Mouse (Mus musculus) liver, embryonic 13.5 days (tissue): ENCODE data around the gene Hist1h4m. TPM values are rescaled to one million over a fixed set of nuclear protein-coding genes. Genes with fewer than 3 reads are reported as not detected.
"Not testable (repeated sequence)": the region's sequence is repeated elsewhere in the genome, so short reads cannot be mapped to it uniquely, and the experiment has no call there.

ENCODE experiments used
- ATAC-seq: fragments of 200-750 bp; cut with Nextera tagmentation; 2 replicates; pipeline ENCODE4 v1.8.0; 2017; ENCODE audit warnings: low read depth, mild to moderate bottlenecking, moderate number of reproducible peaks, moderate library complexity
- DNase-seq: peaks from one replicate; pipeline ENCODE4 v3.0.0; 2022
- H3K27ac ChIP-seq: fragments of 300-500 bp; sonication (generic); 2 replicates; pipeline ENCODE4 v1.5.1; 2015; ENCODE audit warnings: moderate library complexity, mild to moderate bottlenecking, inconsistent platforms
- H3K27me3 ChIP-seq: fragments of 300-500 bp; sonication (generic); 2 replicates; pipeline ENCODE4 v1.6.1; 2015; ENCODE audit warnings: mild to moderate bottlenecking, inconsistent platforms
- H3K36me3 ChIP-seq: fragments of 300-500 bp; sonication (generic); 2 replicates; pipeline ENCODE4 v1.6.1; 2015; ENCODE audit warnings: mild to moderate bottlenecking, inconsistent platforms
- H3K4me1 ChIP-seq: fragments of 300-500 bp; sonication (generic); replicated peaks from 2 replicates; pipeline ENCODE4 v1.6.1; 2015; ENCODE audit warnings: inconsistent platforms
- H3K4me2 ChIP-seq: fragments of 300-500 bp; sonication (generic); 2 replicates; pipeline ENCODE4 v1.6.1; 2015; ENCODE audit warnings: inconsistent platforms, mild to moderate bottlenecking, moderate library complexity
- H3K4me3 ChIP-seq: fragments of 300-500 bp; sonication (generic); replicated peaks from 2 replicates; pipeline ENCODE4 v1.5.1; 2015; ENCODE audit warnings: mild to moderate bottlenecking, inconsistent platforms
- H3K9ac ChIP-seq: fragments of 300-500 bp; sonication (generic); 2 replicates; pipeline ENCODE4 v1.6.1; 2015; ENCODE audit warnings: mild to moderate bottlenecking, inconsistent platforms
- H3K9me3 ChIP-seq: fragments of 300-500 bp; sonication (generic); replicated peaks from 2 replicates; pipeline ENCODE4 v1.6.1; 2016; ENCODE audit warnings: inconsistent platforms
- WGBS: fragments of 180-500 bp; shearing (Covaris S2); methylation state at CpG from one replicate; pipeline ENCODE4 v1.1.7; 2015; ENCODE audit not compliant: insufficient replicate concordance; 5-methylcytosine and 5-hydroxymethylcytosine counted together
- polyA plus RNA-seq: library from polyadenylated mRNA; unstranded; fragments of >200 nt; fragmentation: Nextera tagmentation; extraction: Ambion mirVana; gene quantifications from 2 replicates; pipeline ENCODE4 v1.2.1, GENCODE M21; 2015

The Hist1h4m gene
- not detected in 2 replicates for polyA plus RNA-seq

DNA sequence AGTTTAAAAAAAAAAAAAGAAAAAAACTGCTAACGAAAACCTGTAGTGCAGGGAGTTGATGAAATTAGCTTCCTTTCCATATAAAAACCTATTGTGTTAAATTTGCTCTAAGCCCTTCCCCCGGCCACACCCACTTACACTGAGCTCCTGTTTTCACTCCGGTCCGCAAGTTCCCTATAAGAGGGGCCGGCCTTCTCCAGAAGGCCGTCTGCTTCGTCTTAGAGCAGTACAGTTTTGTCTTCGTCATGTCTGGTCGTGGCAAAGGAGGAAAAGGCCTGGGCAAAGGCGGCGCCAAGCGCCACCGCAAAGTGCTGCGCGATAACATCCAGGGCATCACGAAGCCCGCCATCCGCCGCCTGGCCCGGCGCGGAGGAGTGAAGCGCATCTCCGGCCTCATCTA, at the start of gene Hist1h4m:
TSS of gene Hist1h4m (plus strand) at position 208 of the 400 bp plus-strand sequence.
- not testable (repeated sequence) for H3K9me3 ChIP-seq, DNase-seq, H3K4me1 ChIP-seq, H3K27me3 ChIP-seq, H3K36me3 ChIP-seq
- Histone ChIP-seq H3K9ac (peak within 1 kb of the TSS; percentile 57), H3K4me3 (peak within 1 kb of the TSS; percentile 37), H3K4me2 (peak within 1 kb of the TSS; percentile 48), H3K27ac (peak within 1 kb of the TSS; percentile 86)
- ATAC-seq, result peak; percentile 19
- WGBS, result no CpG with 5 or more reads among the region's 24 CpGs

- Histone ChIP-seq H3K4me2 (peak overlapping the region; percentile 91), H3K4me1 (peaks cover 54% of the 10 kb centered on the region), H3K36me3 (0 out of 2 replicates have a peak, but pooled peaks cover 3% of the 10 kb centered on the region), H3K27ac (peak overlapping the region; percentile 100), H3K27me3 (no peaks in the 10 kb centered on the region), H3K9me3 (no peaks in the 10 kb centered on the region), H3K9ac (peak overlapping the region; percentile 93), H3K4me3 (peak overlapping the region; percentile 73)
- peak; percentile 70 for ATAC-seq
- DNase-seq, result peak; percentile 78
- 3% methylated on average over 33 of the region's 33 CpGs for WGBS
Observed at GRCm38 (mm10) chr13:21778814-21779766, 32.5 kb upstream of the Hist1h4m start.

GRCm38 (mm10) chr13:21779767-21780731, 31.5 kb upstream of the Hist1h4m start, which contains the start of gene Hist1h1b:
Hist1h1b (minus strand) TSS chr13:21780625.
- peak within 1 kb of the TSS; percentile 93 for H3K9ac ChIP-seq
- H3K4me3 ChIP-seq, result peak within 1 kb of the TSS; percentile 73
- ATAC-seq (peak; percentile 54), DNase-seq (peak; percentile 87)
- no peaks in the 10 kb centered on the region for H3K27me3 ChIP-seq
- H3K36me3 ChIP-seq, result no peaks in the 10 kb centered on the region
- H3K27ac ChIP-seq, result peak within 1 kb of the TSS; percentile 100
- H3K4me1 ChIP-seq, result peaks cover 57% of the 10 kb centered on the region
- under 1% methylated on average over 44 of the region's 44 CpGs for WGBS
- no peaks in the 10 kb centered on the region for H3K9me3 ChIP-seq
- H3K4me2 ChIP-seq, result peak within 1 kb of the TSS; percentile 91

DNA sequence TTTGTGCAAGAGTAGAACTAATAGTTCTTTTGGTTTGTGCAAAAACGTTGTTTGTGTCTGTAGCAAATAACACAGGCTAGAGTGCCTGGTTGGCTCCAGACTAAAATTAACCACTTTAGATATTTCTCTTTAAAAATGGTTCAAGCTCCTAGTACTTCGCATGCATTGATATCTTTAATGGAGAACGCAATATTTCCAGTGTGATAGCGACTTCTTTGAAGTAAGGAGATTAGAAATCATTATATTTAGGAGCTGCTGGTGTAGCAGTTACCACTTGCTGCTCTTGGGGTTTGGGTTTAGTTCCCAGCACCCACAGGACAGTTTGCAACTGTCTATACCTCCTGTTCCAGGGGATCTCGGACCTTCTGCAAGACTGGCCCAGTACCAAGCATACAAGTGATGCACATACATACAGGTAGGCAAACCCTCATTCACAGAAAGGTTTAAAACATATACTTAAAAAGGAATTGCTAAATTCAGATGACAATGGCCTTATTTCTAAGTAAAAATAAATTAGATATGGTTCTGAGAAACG, 30.5 kb upstream of the Hist1h4m start:
- H3K27me3 ChIP-seq, result no peaks in the 10 kb centered on the region
- DNase-seq, result no peak
- H3K4me1 ChIP-seq, result peaks cover 59% of the 10 kb centered on the region
- peak overlapping the region; percentile 100 for H3K27ac ChIP-seq
- no peak for ATAC-seq
- no peaks in the 10 kb centered on the region for H3K36me3 ChIP-seq
- 29% methylated on average over 6 of the region's 6 CpGs for WGBS
- peak overlapping the region; percentile 91 for H3K4me2 ChIP-seq
- peak overlapping the region; percentile 73 for H3K4me3 ChIP-seq
- peak overlapping the region; percentile 93 for H3K9ac ChIP-seq
- H3K9me3 ChIP-seq, result no peaks in the 10 kb centered on the region

GRCm38 (mm10) chr13:21781639-21782038, 29.9 kb upstream of the Hist1h4m start:
- no peaks in the 10 kb centered on the region for H3K36me3 ChIP-seq
- 75% methylated on average over 1 of the region's 1 CpGs for WGBS
- H3K4me3 ChIP-seq, result peak overlapping the region; percentile 35; the same call in 1 of the 2 replicates
- H3K4me2 ChIP-seq, result peak overlapping the region; percentile 74
- H3K9me3 ChIP-seq, result no peaks in the 10 kb centered on the region
- no peak for ATAC-seq
- no peak for DNase-seq
- H3K9ac ChIP-seq, result peak overlapping the region; percentile 64
- H3K4me1 ChIP-seq, result peaks cover 56% of the 10 kb centered on the region
- no peaks in the 10 kb centered on the region for H3K27me3 ChIP-seq
- peak overlapping the region; percentile 100 for H3K27ac ChIP-seq

- H3K4me3 ChIP-seq, result peak overlapping the region; percentile 60
- ATAC-seq (peak; percentile 4), DNase-seq (peak; percentile 68)
- peak overlapping the region; percentile 100 for H3K27ac ChIP-seq
- 1% methylated on average over 15 of the region's 35 CpGs for WGBS
- H3K36me3 ChIP-seq, H3K9me3 ChIP-seq, H3K27me3 ChIP-seq: not testable (repeated sequence)
- H3K4me1 ChIP-seq, result peaks cover 47% of the 10 kb centered on the region
- H3K4me2 ChIP-seq, result peak overlapping the region; percentile 74
- H3K9ac ChIP-seq, result peak overlapping the region; percentile 78
Observed at GRCm38 (mm10) chr13:21782361-21783254, 28.9 kb upstream of the Hist1h4m start.

DNA sequence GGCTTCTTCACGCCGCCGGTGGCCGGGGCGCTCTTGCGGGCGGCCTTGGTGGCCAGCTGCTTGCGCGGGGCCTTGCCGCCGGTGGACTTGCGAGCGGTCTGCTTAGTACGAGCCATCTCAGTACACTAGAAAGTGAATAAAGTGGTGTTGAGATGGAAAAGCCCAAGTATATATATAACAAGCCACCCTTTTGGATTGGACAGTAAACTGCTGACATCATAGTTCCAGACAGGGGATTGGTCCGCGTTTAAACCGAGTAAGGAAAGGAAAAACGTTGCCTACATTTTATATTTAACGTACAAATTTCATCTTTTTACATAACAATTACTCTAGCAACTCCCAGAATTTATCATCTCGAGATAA, 28.3 kb upstream of the Hist1h4m start, which contains the start of gene Hist1h3i:
TSS of gene Hist1h3i (minus strand) at position 116 of the 363 bp plus-strand sequence.
- ATAC-seq, result peak; percentile 39
- Histone ChIP-seq H3K9me3 (no peaks in the 10 kb centered on the region), H3K27ac (peak within 1 kb of the TSS; percentile 100), H3K4me2 (peak within 1 kb of the TSS; percentile 74), H3K4me1 (peaks cover 47% of the 10 kb centered on the region), H3K4me3 (peak within 1 kb of the TSS; percentile 60), H3K36me3 (no peaks in the 10 kb centered on the region), H3K27me3 (no peaks in the 10 kb centered on the region), H3K9ac (peak within 1 kb of the TSS; percentile 84)
- WGBS, result under 1% methylated on average over 13 of the region's 20 CpGs
- DNase-seq, result peak; percentile 76

DNA sequence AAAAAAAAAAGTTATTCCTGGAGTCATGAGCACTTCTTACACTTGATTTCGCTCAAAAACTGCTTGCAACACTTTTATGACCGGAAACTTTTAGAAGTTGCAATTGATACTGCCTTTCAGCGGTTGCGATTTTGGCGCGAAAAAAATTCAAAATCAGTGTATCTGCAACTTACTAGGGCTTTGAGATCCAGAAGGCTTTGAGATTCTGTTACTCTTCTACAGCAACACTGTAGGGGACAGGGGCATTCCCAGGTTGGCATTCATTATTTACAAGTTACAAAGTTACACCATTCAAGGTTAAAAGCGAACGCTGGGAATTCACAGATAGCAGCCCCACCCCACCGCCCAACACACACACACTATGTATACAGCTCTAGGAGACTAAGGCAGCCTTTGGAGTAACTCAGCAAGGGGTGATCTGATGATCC, 27.8 kb upstream of the Hist1h4m start:
- Histone ChIP-seq H3K9ac (peak overlapping the region; percentile 84), H3K36me3 (no peaks in the 10 kb centered on the region), H3K9me3 (no peaks in the 10 kb centered on the region), H3K4me2 (peak overlapping the region; percentile 74), H3K4me3 (peak overlapping the region; percentile 60), H3K27me3 (no peaks in the 10 kb centered on the region), H3K27ac (peak overlapping the region; percentile 100), H3K4me1 (peaks cover 49% of the 10 kb centered on the region)
- 3% methylated on average over 9 of the region's 9 CpGs for WGBS
- DNase-seq, result peak; percentile 44
- no peak for ATAC-seq

DNA sequence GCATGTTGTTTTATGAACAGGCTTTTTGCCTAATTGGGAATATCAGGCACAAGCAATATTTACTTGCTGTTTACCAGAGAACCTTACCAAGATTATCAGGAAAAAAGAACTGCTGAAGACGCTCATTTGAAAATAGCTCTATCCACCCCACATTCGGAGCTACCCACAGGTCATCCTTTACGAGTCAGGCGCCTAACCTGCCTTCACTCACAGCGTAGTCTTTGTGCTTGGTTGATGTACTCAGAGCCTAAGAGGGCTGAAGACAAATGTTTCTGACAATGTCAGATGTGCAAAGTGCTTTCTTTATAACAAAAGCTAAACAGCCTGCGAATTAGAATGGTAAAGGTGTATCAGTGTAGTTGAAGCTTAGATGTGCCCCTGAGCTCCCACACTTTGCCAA, 27.2 kb upstream of the Hist1h4m start:
- 59% methylated on average over 6 of the region's 6 CpGs for WGBS
- no peak for DNase-seq
- Histone ChIP-seq H3K27ac (peak overlapping the region; percentile 100), H3K4me1 (peaks cover 55% of the 10 kb centered on the region), H3K36me3 (no peaks in the 10 kb centered on the region), H3K4me3 (peak overlapping the region; percentile 60), H3K9me3 (no peaks in the 10 kb centered on the region), H3K4me2 (peak overlapping the region; percentile 74), H3K27me3 (no peaks in the 10 kb centered on the region), H3K9ac (peak overlapping the region; percentile 84)
- no peak for ATAC-seq
